Mouse (Mus musculus): Measurements from ENCODE around the gene Rplp0.

Rplp0 gene

GRCm38 (mm10) chr5:115581662-115582061 lies 22.4 kb downstream of the Rplp0 start:
- peak; percentile 70 for DNase-seq (ENCODE audit: low read depth)

- no peak for DNase-seq (ENCODE audit: low read depth)
These were observed 26.3 kb downstream of the Rplp0 start for GRCm38 (mm10) chr5:115585616-115586015.

- DNase-seq (ENCODE audit: low read depth) = no peak
These were observed 26.9 kb downstream of the Rplp0 start for GRCm38 (mm10) chr5:115586166-115586565.

GRCm38 (mm10) chr5:115586780-115587179 lies 27.5 kb downstream of the Rplp0 start:
- no peak for DNase-seq (ENCODE audit: low read depth)

GRCm38 (mm10) chr5:115591028-115591427 lies 31.8 kb downstream of the Rplp0 start:
- DNase-seq (ENCODE audit: low read depth) = peak; percentile 81

GRCm38 (mm10) chr5:115591506-115591905 lies 32.2 kb downstream of the Rplp0 start:
- no peak for DNase-seq (ENCODE audit: low read depth)

- DNase-seq (ENCODE audit: low read depth) = no peak
These were observed 44.3 kb downstream of the Rplp0 start for GRCm38 (mm10) chr5:115603561-115603960.

- DNase-seq (ENCODE audit: low read depth) = peak; percentile 33
These were observed 52.3 kb downstream of the Rplp0 start for GRCm38 (mm10) chr5:115611566-115611965.

Measured in 416B (cell line).